Mouse (Mus musculus): ENCODE results near the gene Lgr5.

The Lgr5 gene

DNA sequence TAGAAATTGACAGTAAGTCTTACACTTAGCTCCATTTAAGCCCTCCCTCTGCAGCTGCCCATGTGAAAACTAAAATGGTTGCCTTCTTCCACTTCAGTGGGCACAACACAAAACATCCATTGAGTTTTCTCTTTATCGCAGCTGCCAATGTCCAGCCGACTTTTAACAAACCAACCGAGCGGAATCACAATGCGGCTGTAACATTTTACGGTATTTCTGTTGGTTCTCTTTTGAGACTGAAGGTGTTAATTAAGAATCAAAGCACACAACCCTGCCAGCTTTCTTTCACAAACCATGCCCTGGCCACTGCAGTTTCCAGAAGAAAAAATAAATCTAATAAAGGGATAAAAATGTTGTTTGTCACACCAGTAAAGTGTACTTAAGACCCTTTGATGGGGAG is 16.3 kb downstream of the Lgr5 start:
- no peak for DNase-seq (ENCODE audit: low spot score in 2 of 2)

DNA sequence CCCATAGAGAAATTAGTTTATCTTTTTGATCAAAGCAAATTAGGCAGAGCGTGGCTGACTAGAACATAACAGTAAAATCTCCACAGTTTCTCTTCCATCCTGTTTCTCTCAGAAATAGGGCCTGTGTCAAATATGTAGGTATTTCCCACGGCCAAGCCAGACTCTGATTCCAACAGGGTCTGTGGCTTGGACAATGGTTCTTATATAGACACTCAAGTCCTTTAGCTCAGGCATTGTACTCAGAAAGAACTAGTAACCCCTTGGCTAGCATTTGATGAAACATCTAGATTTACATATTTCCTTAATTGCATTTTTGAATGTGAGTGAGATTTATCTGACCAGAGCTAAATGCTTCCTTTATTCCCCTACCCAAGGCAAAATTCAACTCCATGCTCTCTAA is 17.0 kb downstream of the Lgr5 start:
- no peak for DNase-seq (ENCODE audit: low spot score in 2 of 2)

DNA sequence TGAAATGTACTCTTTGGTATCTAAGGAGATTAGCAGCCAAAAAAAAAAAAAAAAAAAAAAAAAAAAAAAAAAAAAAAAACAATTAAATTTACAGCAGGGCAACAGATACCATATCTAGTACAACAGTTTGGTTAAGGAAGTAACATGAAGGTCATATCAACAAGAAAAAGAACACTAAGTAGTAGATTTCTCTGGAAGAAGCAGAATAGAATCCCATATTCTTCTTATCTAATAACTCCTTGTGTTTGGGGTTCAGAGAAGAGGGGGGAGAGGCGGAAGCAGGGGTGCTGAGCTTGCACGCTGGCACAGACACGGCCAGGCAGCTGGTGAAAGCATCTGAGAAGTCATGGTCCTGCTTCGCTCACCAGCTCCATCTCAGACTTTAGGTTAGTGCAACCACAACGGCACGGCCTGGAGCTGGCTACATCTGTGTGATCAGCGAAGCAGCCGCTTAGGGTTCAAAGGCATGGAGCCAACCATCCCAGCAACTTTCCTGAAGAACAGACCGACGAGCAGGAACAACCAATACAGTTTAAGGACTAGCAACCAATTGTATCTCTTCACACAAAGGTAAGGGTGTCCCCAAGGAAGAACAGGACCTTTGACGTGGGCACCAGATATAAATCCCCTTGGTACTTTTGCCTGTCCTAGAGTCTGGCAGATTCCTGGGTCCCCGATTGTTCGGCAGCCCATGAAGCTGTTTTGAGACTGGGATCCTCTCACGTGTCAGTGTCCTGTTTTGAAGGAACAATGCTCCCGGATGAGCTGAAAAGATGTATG is 17.7 kb downstream of the Lgr5 start, which contains the start of gene A930009A15Rik:
Gene A930009A15Rik (plus strand): TSS at position 275 of the 780 bp plus-strand sequence.
- no peak for DNase-seq (ENCODE audit: low spot score in 2 of 2)

DNA sequence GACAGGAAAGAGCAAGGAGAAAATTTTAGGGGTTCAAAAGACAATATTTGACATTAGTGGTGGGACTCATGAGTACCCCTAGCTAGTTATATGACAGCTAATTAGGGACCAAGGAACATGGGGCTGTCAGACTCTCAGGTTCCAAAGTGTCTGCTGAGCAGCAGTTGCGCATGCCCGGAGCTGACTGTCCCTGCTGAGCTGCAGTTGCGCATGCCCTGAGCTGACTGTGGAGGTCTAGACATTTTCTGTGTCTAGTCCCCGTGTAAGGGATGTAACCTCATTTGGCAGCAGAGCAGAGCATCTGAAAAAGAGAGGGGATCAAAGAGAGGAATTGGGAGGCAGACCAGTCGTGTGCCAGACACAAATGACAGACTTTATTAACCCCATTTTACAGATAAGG is 23.6 kb downstream of the Lgr5 start:
- DNase-seq (ENCODE audit: low spot score in 2 of 2), result no peak

DNA sequence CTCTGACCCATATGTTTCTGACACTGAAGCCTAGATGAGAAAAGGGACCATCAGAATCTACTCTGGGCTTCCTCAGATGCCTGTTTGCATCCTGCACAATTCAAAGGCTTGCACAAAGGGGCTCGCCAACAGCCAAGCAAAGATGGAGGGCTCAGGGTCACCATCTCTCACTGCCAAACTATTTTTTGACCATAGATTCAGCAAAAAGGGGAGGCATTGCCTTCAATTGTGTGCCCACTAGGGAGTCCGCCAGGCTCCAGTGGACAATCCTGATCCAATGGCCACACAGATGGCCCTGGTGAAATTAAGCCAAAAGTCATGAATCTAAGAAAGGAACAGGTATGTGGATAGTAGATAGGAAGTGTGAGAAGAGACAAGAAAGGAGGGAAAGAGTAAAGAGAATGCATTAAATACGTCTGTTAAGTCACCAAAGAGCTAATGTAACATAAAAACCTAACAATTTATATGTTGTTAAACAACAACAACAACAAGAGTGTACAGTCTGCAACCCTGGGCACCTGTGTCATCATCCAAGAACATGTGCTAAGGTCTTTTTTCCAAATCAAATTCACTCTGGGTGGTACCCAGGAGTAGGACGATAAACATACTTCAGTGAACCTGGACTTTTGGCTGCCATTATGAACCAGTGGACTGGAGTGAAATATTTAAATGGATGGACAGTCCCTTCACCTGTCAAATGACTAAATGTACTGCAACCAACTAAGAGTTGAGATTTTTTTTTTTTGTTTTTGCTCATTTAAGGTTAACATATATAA is 24.5 kb downstream of the Lgr5 start:
- no peak for DNase-seq (ENCODE audit: low spot score in 2 of 2)

DNA sequence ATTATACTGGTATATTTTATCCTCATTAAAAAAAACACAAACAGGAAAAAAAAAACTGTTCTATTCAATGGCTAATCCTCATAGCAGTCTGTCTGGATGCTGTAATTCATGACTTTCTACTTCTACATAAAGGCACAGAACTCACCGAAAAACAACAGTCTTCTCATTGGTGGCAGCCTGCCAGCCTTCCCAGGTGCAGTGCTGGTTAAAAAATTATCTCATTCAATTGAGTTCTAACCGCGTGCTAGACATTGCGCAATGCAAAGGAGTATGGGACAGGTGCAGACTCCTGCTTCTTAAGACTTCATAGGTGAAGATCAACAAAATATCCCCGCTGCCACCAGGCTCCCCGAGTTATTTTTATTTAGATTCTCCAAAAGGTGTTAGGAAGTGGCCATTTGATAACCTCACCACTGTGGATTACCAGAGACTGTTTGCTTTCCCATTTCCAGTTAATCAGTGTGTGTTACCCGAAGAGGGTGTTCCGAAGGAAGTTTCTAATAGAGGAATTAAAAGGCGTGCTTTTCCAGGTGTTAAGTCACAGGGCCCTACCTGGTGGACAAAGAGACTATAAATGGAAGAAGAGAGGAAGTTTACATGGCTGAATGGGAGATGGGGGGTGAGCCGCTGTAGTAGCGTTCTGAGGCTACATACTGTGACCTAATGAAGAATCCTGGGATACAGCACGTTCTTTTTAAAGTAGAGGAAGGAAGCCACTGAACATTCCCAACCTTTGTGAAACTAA is 26.3 kb downstream of the Lgr5 start:
- no peak for DNase-seq (ENCODE audit: low spot score in 2 of 2)

DNA sequence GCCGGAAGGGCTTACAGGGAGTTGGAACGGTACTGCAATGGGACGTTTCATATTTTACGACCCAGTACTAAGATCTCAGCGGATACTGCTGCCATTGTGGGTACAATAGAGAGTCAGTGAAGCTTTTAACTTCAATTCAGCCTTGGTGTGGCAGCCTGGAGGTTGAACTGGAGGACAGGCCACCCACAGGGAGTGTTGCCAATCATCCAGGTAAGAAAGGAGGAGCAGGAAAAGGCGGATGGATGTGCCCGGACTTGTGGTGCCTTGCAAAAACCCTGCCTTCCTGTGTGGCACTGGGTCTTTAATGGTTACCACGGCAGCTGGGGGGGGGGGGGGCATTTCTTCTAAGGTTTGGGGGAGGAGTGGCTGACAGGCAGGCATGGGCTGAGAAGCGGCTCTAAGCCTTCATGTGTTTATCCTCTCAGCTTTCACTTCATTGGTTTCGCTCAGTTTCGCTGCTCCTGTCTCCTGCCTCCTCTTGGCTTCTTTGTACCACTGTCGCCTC is 30.8 kb downstream of the Lgr5 start:
- DNase-seq (ENCODE audit: low spot score in 2 of 2), result no peak

DNA sequence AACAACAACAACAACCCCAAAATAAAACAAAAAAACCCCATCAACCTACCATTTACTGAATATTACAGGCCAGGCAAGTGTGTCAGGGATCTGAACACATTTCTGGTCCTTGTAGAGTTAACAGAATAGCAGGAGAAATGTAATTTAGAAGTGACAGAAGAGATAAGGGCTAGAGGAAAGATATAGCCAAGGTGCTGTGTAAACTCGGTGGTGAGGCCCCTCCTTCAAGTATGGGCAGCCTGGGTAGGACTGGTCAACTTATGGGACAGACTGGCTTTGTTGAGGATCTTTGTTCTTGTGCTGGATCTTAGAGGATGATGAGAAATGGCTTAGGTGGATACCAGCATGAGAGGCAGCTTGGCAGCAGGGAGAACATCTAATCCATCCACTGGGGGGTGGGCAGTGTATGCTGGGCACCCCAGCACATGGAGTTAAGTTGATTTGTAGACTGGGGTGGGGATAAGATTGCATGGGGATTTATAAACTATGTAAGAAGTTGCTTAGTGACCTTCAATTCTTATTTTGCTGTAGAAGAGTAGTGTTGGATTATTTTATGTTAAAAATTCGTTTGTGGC is 32.3 kb downstream of the Lgr5 start:
- DNase-seq (ENCODE audit: low spot score in 2 of 2), result no peak

DNA sequence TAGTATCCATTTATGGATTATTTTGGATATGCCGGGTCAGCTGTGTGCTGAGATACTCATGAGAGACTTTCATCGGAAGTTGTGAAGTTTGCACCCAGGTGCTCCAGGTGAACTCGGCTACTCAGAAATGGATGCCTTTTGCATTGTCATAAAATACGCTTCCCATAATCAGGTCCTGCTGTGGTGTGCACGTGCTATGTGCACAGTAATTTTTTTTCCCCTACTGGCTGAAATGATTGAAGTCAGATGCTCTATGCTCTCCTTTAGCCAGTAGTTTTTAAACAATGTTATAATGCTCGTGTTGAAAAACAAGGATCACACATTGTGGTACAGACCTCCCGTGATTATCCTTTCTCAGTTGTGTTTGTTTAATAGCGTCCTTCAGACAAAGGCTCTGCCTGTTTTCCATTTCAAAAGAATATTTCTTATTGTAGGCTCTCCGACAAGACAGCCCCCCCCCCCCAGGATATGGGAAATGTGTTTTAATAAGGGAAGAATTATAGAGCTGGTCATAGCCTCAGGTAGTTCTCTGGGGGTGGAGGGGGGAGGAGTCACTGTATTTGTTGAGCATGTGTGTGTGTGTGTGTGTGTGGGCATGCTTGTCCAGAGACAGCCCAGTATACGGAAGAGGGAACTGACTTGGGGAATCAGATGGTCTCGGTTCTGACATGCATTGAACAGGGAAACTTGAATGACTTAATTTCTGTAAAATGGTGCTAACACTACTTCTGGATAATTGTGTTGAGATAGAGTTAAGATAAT is 34.0 kb downstream of the Lgr5 start:
- no peak for DNase-seq (ENCODE audit: low spot score in 2 of 2)

DNA sequence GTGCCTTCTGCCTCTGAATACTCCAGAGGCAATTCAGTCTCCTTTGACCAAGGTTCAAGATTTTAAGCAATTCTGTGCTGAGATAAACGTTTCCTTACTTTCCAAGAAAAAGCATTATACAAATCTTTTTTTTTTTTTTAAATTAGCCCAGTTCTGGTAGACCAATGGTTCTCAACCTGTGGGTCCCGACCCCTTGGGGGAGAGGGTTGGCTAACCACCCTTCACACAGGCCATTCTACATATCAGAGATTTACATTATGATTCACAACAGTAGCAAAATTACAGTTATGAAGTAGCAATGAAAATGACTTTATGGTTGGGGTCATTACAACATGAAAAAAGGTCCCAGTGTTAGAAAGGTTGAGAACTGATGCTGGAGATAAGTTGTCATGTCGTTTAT is 36.5 kb downstream of the Lgr5 start:
- DNase-seq (ENCODE audit: low spot score in 2 of 2), result no peak

DNA sequence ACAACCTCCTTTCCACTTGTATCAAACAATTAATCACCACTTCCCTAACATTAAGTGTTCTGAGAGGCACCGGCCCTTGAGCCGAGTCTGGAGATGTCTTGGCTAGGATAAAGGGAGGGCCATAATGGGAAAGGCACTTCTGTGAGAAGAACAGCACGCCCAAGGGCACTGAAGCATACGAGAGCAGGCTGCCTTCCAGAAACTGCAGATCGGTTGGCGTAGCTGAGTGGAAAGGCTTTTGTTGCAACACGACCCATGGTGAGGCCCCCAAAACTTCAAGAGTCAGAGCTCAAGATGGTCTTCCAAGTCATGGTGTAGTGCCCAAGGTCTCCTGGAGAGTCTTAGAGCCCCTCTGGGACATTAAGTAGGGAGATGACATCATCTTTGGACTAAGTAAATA is 37.3 kb downstream of the Lgr5 start:
- DNase-seq (ENCODE audit: low spot score in 2 of 2), result no peak

DNA sequence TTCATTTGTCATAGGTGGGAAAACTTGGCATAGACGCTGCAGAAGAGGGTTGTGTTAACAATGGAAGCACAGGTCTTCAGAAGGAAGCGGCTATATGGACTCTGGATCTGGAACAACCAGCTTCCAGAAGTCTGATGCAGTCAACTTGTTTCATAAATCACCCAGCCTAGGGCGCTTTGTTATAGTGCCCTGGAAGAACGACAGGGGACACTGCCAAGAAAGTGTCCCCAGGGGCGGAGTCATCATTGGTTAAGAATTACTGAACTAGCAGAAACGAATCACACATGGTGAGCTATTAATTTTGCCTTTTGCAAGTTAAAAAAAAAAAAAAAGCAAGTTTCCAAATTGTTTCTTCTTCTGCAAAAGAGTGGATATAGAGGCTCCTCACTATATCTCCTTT is 44.7 kb downstream of the Lgr5 start:
- DNase-seq (ENCODE audit: low spot score in 2 of 2), result no peak

DNA sequence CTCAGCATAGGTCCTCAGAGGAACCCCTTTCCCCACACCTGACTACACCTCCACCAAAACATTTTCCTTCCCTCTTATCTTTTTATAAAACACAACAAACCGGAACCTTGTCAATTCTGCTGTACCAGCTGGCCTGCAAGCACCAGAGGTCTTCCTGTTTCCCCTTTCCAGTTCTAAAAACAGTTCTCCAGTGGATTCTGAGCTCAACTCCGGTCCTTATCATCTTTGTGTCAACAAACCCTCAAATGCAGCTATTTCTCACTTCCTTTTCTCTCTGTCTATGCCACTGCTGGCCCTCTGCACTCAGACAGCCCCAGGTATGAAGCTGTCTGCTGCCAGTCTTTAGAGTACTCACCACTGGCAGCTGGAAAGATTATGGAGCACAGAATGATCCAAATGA is 56.8 kb downstream of the Lgr5 start:
- DNase-seq (ENCODE audit: low spot score in 2 of 2), result no peak

DNA sequence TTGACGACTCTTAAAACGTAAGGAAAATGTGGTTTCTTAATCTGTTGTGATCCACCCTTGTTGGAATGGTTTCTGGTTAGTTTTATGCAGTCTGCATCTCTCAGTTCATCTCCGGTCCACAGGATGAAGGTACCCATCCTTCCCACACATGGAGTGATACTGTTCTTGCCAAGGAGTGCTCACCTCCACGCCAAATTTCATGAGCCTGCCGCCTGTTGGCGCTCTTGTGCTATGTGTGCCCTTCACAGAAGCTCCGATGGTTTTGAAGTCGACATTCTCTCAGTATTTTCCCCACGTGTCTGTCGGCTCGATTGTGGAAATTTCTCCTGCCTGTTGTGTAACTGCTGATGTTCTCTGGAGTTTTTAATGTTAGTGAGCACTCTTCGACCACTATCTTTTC is 57.8 kb downstream of the Lgr5 start:
- DNase-seq (ENCODE audit: low spot score in 2 of 2), result no peak

DNA sequence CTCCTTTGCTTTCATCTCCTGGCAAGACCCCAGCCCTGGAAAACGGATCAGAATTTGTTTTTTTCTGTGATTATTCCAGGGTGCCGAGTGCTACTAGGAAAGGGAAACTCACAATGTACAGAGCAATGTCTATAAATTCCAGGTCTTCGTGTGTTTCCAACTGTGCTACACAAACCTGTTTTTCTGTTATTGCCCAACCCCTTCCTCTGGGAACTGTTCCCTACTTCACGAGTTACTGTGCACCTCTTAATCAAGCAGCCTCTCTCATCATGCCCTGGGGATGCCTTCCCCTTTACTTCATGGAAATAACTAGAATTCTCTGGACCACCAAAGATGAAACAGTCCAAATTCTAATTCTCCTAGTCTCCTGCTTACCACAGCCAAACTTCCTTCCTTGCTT is 58.7 kb downstream of the Lgr5 start:
- DNase-seq (ENCODE audit: low spot score in 2 of 2), result no peak

DNA sequence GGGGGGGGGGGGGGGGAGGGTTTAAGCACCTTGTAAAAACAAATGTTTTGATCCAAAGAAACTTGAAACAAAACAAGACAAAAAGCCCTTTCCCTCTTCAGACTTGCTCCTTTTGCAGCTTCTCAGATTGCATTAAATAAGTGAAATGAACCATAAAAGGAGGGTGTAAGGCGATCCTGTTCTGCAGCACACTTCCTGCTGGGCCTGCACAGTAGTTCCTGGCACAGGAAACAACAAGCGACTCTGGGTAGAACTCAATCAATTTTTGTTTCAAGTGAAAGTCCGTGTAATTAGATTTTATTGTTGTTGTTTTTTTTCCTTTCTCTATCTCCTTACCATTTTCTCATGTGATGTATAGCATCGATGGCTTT is 66.5 kb downstream of the Lgr5 start:
- no peak for DNase-seq (ENCODE audit: low spot score in 2 of 2)

DNA sequence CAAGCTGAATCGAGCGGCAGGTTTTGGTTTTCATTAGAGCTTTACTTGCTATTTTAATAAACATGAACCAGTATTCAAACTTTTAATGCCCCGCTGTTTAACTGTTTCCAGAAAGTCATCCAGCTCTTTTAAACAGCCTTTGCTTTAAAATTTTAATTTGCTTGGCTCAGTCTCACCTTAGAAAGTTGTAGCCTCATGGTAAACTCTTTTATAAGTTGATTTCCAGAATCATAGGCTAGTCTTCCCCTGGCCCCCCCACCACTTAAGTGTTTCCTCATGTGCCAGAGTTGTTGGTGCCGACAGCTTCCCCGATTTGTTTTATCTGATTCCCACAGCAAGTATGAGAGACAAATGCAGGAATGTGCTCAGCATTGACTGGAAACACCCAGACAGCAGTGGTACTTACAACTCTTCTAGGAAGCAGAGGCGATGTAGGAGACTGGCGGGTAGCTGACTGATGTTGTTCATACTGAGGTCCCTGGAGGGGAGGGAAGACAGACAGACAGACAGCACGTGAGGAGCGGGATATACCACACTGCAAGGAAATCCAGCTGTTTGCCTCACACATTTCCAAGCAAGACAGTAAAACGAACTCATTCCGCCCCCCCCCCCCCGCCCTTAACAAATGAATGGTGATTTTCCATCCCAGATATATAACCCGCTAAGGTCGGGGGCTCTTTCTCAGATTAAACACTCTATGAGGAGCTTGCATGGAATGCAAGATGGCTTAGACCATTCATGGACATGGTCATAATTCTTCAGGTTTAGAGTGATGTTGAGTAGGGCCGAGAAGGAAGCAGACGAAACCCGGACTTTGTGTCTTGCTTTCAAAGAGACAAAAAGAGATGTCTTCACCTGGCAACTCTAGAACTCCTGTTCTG is 67.1 kb downstream of the Lgr5 start:
- no peak for DNase-seq (ENCODE audit: low spot score in 2 of 2)

DNA sequence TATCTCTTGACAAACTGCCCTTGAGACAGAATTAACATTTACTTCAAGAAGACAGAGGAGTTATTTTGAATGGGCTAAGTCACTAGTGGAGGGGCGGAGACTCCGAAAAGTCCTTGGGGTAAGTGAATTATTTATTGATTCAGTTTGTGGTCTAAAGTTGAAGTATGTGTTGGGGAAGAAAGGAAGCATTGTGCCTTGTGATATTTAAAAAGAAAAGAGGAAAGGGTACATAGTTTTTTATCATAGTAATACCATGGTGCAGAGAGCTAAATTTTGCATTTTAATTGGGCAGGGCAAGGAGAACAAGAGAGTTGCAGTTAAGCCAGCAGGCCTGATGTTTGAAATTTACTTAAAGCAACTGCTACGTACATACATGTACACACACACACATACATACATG is 68.7 kb downstream of the Lgr5 start:
- no peak for DNase-seq (ENCODE audit: low spot score in 2 of 2)

DNA sequence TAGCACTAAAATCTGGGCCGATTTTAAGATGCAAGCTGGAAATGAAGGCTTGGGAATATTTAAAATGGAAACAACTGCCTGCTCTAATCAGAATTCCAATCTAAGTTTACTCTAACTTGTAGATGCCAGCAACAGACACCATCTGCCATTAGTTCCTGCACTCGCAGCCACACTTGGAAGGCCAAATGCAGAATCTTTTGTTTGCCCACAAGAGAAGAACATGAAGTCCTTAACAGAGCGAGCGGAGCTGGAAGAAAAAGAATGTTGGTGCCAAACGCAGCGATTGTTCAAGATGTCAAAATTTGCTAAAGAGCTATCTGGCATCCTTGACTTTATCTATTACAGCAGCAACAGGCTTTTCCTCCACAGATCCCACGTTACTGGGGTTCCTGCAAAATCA is 72.1 kb downstream of the Lgr5 start:
- DNase-seq (ENCODE audit: low spot score in 2 of 2), result no peak

DNA sequence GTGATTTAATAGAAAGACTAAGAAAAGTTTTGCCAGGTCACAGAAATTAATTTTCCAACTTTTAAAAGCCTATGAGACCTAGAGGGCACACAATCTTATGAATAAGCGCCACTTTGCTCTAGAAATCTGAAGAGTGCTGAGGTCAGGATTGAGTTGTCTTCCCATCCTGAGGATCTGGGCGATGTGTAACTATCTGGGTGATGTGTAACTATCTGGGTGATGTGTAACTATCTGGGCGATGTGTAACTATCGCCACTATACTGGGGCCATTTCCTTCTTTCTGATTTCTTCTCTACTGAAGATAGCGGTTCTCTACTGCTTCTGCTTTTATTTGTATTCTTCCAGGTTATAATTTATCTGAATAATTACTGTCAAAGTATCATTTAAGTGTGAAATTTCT is 76.6 kb downstream of the Lgr5 start:
- DNase-seq (ENCODE audit: low spot score in 2 of 2), result no peak
